Mouse (Mus musculus) CD4-positive, CD25-positive, alpha-beta regulatory T cell, adult 4 months (primary cell): Measurements from ENCODE around the gene Hyal2. TPM values are rescaled to one million over a fixed set of nuclear protein-coding genes. Genes with fewer than 3 reads are reported as not detected.
"Not testable (repeated sequence)": the region's sequence is repeated elsewhere in the genome, so short reads cannot be mapped to it uniquely, and the experiment has no call there.

ENCODE experiments used
- ATAC-seq: one replicate; pipeline ENCODE4 v1.8.0; 2017
- polyA plus RNA-seq, 2 experiments: library from polyadenylated mRNA; unstranded; fragments of 100-300 nt; shearing (Covaris generic); gene quantifications; one replicate each; pipeline ENCODE4 v1.2.1; 2017

The Hyal2 gene
- polyA plus RNA-seq, 2 experiments from 2014 or later = 11.0 to 11.7 TPM

- peak; percentile 37 for ATAC-seq
Observed at GRCm38 (mm10) chr9:107547026-107547425, 20.7 kb upstream of the Hyal2 start, which contains the start of gene Zmynd10. Gene Zmynd10, plus strand, starts transcription at chr9:107547298.

DNA sequence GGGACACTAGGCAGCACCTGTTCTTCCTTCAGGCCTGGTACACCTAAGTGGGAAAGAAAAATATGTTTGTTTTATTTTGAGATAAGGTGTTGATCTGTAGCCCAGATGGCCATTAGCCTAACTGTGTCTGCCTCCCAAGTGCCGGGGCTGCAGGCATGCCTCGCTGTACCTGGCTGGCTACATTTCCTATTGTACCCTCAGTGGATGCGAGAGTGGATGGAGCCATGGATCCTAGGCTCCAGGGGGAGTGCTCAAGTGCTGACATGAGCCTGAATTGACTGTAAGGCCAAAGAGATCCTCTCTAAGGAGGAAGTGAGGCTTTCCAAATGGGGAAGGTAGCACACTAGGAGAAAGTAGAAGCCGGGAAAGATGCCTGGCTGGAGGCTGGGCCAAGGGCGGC, 19.8 kb upstream of the Hyal2 start:
- no peak for ATAC-seq

DNA sequence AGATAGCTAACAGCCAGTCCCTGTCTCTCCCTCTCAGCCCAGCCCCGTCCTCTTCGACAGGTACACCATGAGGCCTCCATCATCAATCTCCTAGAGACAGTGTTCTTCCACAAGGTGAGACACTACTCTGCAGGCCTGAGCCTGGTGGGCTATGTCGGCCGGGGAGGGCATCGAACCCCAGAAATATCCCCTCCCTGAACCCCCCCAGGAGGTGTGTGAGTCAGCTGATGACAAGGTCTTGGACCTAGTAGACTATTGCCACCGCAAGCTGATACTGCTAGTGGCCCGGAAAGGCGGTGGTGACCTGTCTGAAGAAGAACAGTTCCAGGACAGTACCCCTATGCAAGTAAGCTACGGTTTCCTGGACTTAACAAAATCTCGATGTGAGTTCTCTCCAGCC, 18.9 kb upstream of the Hyal2 start:
- ATAC-seq = no peak

DNA sequence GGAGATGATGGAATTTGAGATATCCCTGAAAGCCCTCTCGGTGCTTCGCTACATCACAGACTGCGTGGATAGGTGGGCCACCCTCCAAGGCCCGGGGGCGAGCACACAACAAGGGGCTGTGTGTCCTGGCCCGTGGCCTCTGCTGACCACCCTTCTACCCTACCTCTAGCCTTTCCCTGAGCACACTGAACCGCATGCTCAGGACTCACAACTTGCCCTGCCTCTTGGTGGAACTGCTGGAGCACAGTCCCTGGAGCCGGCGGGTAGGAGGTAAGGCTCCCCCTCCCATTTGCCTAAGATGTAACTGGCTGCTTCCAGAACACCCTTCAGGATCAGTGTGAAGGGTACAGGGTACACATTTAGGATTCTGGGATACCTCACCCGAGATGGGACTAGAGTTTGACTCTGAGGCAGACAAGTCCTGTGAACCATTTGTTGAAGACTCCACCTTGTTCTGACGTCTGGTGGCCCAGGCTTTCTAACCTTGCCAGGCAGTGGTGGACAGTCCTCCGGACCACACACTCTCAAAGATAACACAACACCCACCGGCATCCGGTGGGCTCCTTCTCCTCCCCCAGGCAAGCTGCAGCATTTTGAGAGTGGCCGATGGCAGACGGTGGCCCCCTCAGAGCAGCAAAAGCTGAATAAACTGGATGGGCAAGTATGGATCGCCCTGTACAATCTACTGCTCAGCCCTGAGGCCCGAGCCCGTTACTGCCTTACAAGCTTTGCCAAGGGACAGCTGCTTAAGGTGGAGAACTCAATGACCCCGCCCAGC, 18.3 kb upstream of the Hyal2 start:
- ATAC-seq = no peak

DNA sequence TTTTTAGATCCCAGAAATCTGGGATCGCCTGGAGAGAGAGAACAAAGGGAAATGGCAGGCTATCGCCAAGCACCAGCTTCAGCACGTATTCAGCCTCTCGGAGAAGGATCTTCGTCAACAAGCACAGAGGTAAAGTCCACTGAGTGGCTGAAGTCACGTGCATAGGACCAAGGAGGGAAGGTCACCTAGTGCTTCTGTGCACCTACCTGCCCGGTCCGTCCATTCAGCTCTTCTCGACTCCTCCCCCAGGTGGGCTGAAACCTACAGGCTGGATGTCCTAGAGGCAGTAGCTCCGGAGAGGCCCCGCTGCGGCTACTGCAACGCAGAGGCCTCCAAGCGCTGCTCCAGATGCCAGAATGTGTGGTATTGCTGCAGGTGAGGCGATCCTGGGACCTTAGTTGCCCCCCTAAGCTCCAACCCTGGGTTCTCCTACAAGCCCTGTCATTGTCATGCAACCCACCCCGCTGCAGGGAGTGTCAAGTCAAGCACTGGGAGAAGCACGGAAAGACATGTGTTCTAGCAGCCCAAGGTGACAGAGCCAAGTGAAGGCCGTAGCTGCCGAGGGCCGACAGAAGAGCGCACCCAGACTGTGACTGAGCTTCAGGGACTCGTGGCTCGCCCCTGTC, 17.1 kb upstream of the Hyal2 start:
- ATAC-seq = no peak

DNA sequence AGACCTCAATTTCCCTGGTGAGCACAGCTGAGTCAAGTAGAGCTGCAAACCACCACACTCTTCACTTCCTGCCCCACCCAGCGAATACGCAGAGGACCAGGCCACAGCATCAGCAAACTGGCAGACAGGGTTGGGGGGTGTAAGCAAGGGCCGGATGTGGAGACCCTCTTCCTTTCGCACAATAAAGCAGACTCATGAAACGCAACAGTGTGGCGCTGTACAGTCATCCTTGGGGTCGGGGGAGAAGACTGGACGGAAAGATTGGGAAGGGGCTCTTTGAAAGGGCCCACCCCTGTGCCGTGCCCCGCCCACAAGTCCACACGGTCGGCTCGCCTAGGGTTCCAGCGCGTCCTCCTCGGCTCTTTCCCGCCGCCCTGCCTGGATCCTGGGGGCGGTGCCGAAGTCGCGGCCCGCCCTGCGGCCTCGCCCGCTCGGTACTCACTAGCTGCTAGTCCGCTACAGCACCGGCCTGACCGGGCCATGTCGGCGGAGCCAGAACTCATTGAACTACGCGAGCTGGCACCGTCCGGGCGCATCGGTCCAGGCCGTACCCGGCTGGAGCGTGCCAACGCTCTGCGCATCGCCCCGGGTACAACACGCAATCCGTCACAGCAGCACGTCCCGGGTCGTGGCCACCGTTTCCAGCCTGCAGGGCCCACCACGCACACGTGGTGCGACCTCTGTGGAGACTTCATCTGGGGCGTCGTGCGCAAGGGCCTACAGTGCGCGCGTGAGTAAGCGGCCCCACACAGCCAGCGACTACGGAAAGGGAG, 16.4 kb upstream of the Hyal2 start, which contains the start of gene Rassf1:
Gene Rassf1 (plus strand): TSS at position 439 of the 773 bp plus-strand sequence.
- ATAC-seq = peak; percentile 75

DNA sequence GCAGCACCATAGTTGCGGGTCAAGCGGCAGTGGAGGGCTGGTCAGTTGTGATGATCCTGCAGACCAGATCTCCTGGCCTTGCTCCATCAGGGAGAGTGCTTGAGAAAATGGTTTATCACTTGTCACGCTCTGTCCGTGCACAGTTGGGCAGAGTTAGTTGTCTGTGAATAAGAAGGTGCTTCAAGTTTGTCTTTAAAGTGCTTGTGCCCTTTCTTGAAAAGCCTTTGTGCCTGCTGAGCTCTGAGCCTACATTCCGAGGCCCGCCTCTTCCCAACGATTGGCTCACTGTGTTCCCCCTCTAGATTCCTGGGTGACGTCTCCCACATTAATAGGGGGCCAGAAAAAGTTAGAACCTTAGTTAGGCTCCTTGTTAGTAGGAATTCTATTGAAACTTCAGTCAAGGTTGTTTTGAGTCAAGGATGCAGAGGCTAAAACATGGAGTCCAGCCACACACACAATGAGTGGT, 15.8 kb upstream of the Hyal2 start:
- no peak for ATAC-seq

DNA sequence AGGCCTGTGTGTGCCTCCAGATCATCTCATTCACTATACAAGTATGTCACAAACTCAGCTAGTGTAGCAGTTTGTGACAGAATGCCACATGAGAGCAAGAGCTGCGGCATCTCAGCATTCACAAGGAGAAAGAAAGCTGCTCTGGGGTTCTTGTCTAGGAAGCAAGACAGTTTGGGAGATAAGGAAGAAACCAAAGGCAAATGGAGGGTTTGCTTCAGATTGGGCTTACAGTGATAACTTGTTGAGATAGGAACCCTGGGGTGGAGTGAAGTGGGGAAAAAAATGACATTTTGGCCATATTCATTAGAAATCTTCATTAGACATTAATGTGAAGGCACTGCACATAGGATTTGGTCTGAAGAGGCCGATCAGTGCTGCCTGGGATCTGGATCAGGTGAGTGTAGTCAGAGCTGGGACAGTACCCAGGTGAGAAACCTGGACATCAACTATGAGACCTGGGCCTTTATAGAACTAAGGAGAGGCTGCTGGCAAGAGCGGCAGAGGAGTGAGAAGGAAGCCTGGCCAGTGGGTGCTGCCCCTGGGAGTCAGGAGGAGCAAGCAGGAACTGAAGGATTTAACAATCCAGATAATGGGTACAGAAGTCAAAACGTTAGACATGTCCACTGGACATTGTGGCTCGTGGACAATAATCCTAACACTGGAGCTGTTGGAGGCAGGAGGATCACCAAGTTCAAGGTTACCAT, 14.9 kb upstream of the Hyal2 start:
- no peak for ATAC-seq

DNA sequence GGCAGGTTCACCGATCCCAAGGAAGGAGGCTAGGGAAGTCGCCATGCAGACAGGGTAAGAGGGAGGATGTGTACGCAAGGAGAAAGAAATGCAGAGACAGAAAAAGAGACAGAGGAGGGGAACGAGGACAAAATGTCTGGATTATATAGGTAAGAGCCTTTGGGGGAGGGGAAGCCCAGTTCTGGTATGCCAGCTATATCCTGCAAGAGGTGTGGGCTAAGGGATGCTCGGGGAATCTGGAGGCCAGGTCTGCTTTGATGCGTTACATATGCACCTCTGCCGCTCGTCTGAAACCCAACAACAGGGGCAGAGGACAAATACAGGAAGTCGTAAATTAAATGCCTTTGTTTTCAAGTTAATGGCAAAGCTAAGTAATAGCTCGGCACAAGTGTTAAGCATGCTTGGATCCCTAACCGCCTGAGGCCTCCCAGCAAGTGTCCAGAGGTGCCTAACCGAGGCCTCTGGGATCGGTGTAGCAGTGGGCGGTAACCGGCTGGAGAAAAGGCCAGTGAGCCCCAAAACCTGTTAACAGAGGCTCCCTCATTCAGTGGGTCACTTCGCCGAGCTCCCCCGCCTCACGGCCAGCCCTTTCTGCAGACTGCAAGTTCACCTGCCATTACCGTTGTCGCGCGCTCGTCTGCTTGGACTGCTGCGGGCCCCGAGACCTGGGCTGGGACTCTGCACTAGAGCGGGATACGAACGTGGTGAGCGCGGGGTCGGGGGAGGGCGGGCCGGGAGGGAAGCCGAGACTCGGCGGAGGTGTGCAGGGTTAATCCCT, 14.0 kb upstream of the Hyal2 start:
- no peak for ATAC-seq

GRCm38 (mm10) chr9:107554319-107554825, 13.4 kb upstream of the Hyal2 start:
- peak; percentile 83 for ATAC-seq

GRCm38 (mm10) chr9:107555031-107555457, 12.7 kb upstream of the Hyal2 start:
- ATAC-seq = no peak

DNA sequence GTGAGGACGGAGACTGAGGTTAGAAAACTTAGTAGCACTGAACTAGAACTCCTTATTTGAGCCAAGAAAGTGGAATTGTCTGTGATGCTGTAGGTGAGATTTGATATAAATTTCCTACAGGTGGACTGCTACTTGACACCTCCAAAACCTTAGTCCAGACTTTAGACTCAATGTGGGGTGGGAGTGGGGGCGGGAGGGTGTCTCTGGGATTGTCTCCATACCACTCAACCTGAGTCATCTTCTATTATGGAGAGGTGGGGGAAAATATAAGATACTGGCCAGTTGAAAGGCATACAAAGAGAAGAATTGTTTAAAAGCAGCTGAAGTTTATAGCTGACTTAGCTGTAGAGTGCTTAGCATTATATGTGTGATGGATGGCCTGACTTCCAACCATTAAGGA, 12.0 kb upstream of the Hyal2 start:
- ATAC-seq = no peak

DNA sequence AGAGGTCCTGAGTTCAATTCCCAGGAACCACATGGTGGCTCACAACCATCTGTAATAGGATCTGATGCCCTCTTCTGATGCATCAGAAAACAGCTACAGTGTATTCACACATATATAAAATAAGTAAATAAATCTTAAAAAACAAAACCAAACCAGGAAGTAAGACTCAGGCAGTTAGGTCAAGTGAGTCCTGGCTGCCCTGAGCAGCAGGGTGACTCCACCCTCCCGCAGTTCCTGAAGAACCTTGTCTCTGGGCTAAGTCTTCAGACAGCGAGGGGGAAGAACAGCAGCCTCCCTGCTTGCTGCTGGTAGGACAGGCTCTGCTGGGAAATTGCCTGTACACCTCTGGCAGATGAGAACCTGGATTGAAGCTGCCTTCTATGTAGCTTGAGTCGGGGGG, 11.4 kb upstream of the Hyal2 start:
- ATAC-seq = no peak

DNA sequence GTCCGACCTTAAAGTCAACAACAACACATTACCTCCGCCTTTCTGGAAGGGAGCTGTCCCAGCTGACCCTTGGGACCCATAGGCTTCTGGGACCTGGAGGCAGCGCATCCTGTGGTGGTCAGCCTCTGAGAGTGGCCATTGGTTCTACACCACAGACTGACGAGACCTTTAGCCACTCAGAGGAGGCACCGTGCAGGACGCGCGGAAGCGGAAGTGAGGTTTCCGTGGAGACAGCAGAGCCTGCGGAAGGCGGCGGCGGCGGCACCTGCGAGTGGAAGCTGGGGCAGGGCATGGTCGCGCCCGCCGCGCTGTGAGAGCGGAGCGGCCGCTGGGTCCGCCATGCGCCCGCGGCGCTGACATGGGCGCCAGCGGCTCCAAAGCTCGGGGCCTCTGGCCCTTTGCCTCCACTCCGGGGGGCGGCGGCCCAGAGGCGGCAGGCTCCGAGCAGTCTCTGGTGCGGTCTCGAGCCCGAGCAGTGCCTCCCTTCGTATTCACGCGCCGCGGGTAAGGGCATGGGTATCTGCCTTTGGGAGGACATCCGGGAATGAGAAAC, 4.6 kb upstream of the Hyal2 start, which contains the start of gene Tusc2:
Gene Tusc2 (plus strand): TSS at position 227 of the 553 bp plus-strand sequence.
- ATAC-seq = peak; percentile 97

- not testable (repeated sequence) for ATAC-seq
Observed at GRCm38 (mm10) chr9:107565556-107565955, 2.2 kb upstream of the Hyal2 start.

DNA sequence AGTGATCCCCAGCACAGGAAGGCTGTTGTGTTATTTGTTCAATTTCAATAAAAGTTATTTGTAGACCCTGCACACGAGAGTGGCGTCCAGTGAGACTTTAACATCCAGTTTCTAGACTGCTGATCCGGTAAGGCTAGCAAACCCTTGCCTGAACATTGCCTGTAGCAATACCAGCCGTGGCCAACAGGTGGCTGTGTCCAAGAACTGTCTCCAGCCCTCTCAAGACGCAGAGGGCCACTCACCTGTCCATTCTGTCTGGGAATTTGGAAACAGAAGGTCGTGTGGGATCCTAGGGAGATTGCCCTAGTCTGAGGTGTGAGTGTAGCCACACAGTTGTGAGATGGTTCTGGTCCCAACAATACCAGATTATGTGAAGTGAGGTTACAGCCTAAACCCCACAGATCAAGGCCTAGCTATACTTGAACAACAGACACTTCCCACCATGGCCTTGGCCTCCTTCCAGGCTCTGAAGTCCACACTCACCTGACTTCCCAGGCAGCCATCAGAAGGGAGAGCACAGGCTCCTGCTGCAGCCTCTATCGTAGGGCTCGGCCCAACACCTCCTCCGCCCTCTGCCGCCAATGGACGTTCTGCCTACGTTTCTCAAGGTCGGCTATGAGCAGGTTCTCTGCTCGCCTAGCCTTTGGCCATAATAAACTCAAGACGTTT, 1.6 kb upstream of the Hyal2 start:
- no peak for ATAC-seq

GRCm38 (mm10) chr9:107566855-107567254, 890 bp upstream of the Hyal2 start:
- ATAC-seq = no peak

DNA sequence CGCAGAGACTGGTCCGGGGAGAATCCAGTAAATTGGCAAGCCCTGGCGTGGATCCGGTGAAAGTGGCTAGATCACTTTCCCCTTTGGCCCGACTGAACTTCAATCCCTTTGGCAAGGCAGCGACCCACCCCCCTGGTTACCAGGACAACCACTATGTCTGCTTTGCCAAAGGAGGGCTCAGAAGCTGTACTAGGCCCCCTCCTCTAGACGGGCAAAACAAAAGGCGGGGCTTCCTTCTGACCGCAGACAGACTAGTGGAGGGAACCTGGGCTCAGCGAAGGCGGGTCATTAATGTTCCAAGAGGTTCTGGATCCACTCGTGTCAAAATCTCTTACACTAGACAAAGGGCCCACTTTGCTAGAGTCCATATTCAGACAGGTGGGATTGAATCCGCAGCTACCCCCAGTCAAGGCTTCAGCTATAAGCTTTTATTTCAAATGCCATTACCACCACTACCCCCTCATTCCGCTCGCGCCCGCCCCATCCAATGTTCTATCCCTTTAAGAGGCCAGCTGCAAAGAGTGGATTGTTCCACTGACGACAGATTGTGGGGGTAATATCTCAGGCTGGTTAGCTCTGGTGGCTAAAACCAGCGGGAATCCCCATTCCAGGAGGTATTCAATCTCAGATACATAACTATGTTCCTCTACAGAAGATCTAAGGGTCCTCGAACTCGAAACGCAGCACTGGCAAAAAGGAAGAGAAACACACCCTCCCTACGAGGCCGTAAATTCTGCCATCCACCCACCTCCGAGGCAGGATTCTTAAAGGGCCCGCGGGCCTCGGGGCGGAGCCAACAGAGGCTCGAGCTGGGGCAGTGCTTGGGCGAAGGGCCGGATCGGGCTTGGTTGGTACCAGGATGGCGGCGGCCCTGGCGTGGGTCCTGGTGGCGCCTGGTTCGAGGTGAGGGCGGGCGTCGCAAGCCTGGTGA, 851 bp downstream of the Hyal2 start:
- ATAC-seq = peak; percentile 92

DNA sequence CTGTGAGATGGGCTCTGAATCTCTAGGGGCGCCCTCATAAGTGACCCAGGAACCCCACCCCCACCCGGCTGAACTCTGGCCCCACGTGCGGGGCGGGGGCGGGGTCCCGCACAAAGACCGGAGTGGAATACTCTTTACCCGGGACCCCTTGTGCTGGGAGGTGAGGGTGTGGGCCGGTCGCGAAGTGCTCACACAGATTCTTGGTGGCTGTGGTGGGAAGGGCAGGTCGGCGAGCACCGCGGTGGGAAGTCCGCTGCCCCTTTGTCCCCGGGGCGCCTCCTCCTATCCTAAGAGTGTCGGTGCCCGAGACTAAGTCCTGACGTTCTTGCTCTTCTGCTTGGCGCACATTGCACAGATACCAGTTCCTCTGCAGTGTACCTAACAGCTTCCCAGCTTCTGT, 1.5 kb downstream of the Hyal2 start:
- peak; percentile 5 for ATAC-seq
